Mouse (Mus musculus) bone marrow macrophage, adult 2 months (primary cell): Measurements from ENCODE around the gene Dand5.

Source experiments
- CTCF ChIP-seq: IDR thresholded peaks from 2 replicates; pipeline ENCODE4 v1.5.1; 2012; ENCODE audit warnings: low read depth, mild to moderate bottlenecking, low read length, moderate library complexity
- POLR2A ChIP-seq: IDR thresholded peaks from 2 replicates; pipeline ENCODE4 v1.6.1; 2012; ENCODE audit warnings: mild to moderate bottlenecking, low read depth, low read length, borderline replicate concordance

GRCm38 (mm10) chr8:84799136-84799931 lies 23.3 kb downstream of the Dand5 start:
- TF ChIP-seq CTCF (no peak), POLR2A (no peak)
